Comparison of ENCODE assay signal across 13 mouse cellular contexts in the genomic region with DNA sequence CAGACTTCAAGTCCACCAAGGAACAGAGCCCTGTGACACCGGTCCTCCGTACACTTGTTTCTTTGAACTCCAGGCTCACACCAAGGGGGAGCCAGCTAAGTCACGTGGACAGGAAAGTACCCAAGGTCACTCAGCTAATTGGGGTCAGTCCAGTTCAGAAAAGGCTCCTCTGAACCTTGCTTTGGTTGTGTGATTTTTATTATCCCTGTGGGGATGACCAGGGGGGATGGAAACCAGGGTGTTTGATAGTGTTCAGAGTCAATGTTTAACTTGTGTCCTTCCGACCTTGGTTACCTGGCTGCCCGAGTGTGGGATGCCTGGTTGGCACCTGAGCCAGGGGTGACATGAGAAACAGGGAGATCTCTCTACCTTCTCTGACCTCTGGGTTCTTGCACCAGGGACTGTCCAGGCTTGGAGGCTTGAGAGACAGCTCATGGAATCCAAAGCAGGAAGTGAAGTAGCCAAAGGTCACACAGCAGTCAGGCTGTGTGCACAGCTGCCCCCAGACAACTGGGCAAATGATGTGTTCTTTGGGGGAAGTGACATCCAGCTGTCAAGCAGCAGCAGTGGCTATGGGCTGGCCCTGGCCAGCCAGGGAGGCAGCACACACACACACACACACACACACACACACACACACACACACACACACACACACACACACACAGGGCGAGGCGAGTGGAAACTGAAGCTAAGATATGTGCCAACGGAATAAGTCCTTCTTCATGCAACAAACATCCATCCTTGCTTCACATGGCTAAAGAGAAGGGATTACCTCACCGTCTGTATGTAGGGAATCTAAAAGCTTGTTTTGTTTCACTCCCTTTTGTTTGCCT.
DNase-seq lines count a peak whose midpoint lies in the region; ATAC-seq and TF ChIP-seq lines count a peak whose summit lies in the region.
"Had no signal": no experiment of that assay in that cellular context is flagged by ENCODE, and none has a peak within 500 bp of the region (broad histone marks: within the 10 kb centered on the region; RNA-seq: fewer than 3 reads in every experiment).

No protein-coding gene starts in this region.

- TF ChIP-seq CTCF in C2C12 (IDR thresholded peaks at IDR 0.05; ENCODE audit: control insufficient read depth, insufficient read depth, insufficient read length), result no peak

- no peaks in the 10 kb centered on the region for H3K27me3 ChIP-seq in C2C12 (ENCODE audit: control insufficient read depth, insufficient read depth, insufficient read length)
- H3K27me3 ChIP-seq in lung, embryonic 15.5 days, result no peaks in the 10 kb centered on the region
- H3K27me3 ChIP-seq: hindbrain, embryonic 15.5 days; neural tube, embryonic 12.5 days had no signal

- no peak overlapping the region for H3K9ac ChIP-seq in lung, embryonic 15.5 days
- H3K9ac ChIP-seq: hindbrain, embryonic 15.5 days; neural tube, embryonic 12.5 days had no signal

- H3K79me3 ChIP-seq in C2C12 (ENCODE audit: low read depth), result no peaks in the 10 kb centered on the region

- H3ac ChIP-seq in C2C12 (ENCODE audit: control insufficient read depth, insufficient read length, low read depth), result no peak overlapping the region

- DNase-seq in embryo, embryonic 9.5 days (ENCODE audit: extremely low spot score), result peak; percentile 52
- DNase-seq in kidney, postnatal 10 days, result peak; percentile 71
- no peak for DNase-seq in right cerebral cortex, postnatal 36 days (ENCODE audit: low spot score in 2 of 2)
- DNase-seq in neural tube, embryonic 10.5 days (ENCODE audit: extremely low spot score, low spot score), result no peak
- DNase-seq in cerebellum, postnatal 4 days (ENCODE audit: low spot score in 2 of 2), result no peak
- DNase-seq in spleen, postnatal 36 days (ENCODE audit: low spot score in 2 of 2), result no peak
- DNase-seq: adrenal gland, postnatal 25 days had no signal

- no peak overlapping the region for H3K4me2 ChIP-seq in lung, embryonic 15.5 days
- H3K4me2 ChIP-seq: hindbrain, embryonic 15.5 days; neural tube, embryonic 12.5 days had no signal

- no peaks in the 10 kb centered on the region for H3K9me3 ChIP-seq in lung, embryonic 15.5 days
- H3K9me3 ChIP-seq: hindbrain, embryonic 15.5 days; neural tube, embryonic 12.5 days had no signal

- H3K27ac ChIP-seq in lung, embryonic 15.5 days, result no peak overlapping the region
- H3K27ac ChIP-seq: hindbrain, embryonic 15.5 days; macrophage; neural tube, embryonic 12.5 days had no signal

- no peaks in the 10 kb centered on the region for H3K79me2 ChIP-seq in C2C12 (ENCODE audit: control insufficient read depth, insufficient read depth)

- no peak overlapping the region for H3K4me3 ChIP-seq in C2C12 (ENCODE audit: insufficient read depth, poor library complexity, severe bottlenecking)
- no peak overlapping the region for H3K4me3 ChIP-seq in lung, embryonic 15.5 days
- H3K4me3 ChIP-seq: hindbrain, embryonic 15.5 days; neural tube, embryonic 12.5 days had no signal

- 31% methylated on average over 9 of the region's 9 CpGs for WGBS in lung, embryonic 15.5 days

- peaks cover 35% of the 10 kb centered on the region for H3K4me1 ChIP-seq in lung, embryonic 15.5 days
- H3K4me1 ChIP-seq: hindbrain, embryonic 15.5 days; neural tube, embryonic 12.5 days had no signal

- peak; percentile 49 for ATAC-seq in lung, embryonic 15.5 days (ENCODE audit: borderline replicate concordance, extremely low read depth, low FRiP score, low TSS enrichment)

- no peaks in the 10 kb centered on the region for H3K36me3 ChIP-seq in C2C12 (ENCODE audit: control insufficient read depth, insufficient read depth)
- no peaks in the 10 kb centered on the region for H3K36me3 ChIP-seq in lung, embryonic 15.5 days
- H3K36me3 ChIP-seq: G1E; hindbrain, embryonic 15.5 days; neural tube, embryonic 12.5 days had no signal

TF ChIP-seq in C2C12, 6 proteins besides CTCF, POLR2A, EP300 and RAD21:
- TF ChIP-seq CEBPB (IDR thresholded peaks at IDR 0.05; ENCODE audit: low read depth) (no peak), MYOD1 (IDR thresholded peaks at IDR 0.05; ENCODE audit: control insufficient read depth, insufficient read length, low read depth) (peak; percentile 38)

Comparison
In these comparisons a context has a peak if more than half of its experiments do, and no peak if none do; other contexts are left out.
1. DNase-seq: peak in embryo, embryonic 9.5 days (single experiment) and kidney, postnatal 10 days (single experiment); none in right cerebral cortex, postnatal 36 days (0 of 2), neural tube, embryonic 10.5 days (single experiment), cerebellum, postnatal 4 days (0 of 2) and spleen, postnatal 36 days (0 of 2).